Mouse (Mus musculus) mouse embryonic stem cell (cell line): ENCODE data around the gene Ifi47.
"Not testable (repeated sequence)": the region's sequence is repeated elsewhere in the genome, so short reads cannot be mapped to it uniquely, and the experiment has no call there.

Experiments used
- in situ Hi-C, 2 experiments: fragments of 300-500 bp; cut with MboI; formaldehyde crosslinking; loops; 1 replicate in 1 of 2; 3 replicates in 1 of 2; pipeline ENCODE4 v1.14.3; 2019 to 2020; ENCODE audit warnings: low sequenced_read_pairs in 2 of 2, low pct_unique_long_range_greater_than_20kb in 1 of 2, mixed read lengths in 1 of 2; ENCODE audit not compliant: unreplicated experiment in 1 of 2

Ifi47 gene

GRCm38 (mm10) chr11:49076001-49076757 is at the start of gene Ifi47:
Ifi47 (plus strand) TSS chr11:49076587.
- in situ Hi-C loops, result loop anchor here in 1 of 2 experiments (25.0 kb wide), 1 partner anchor 189 kb away; no protein-coding TSS in a partner anchor

GRCm38 (mm10) chr11:49050064-49050463 is 26.3 kb upstream of the Ifi47 start:
- in situ Hi-C loops, result not testable (repeated sequence)

- in situ Hi-C loops, result not testable (repeated sequence)
These were observed 25.1 kb upstream of the Ifi47 start, which contains the start of gene 9930111J21Rik2 for GRCm38 (mm10) chr11:49051093-49051891. 9930111J21Rik2 (minus strand) TSS chr11:49051242.

- in situ Hi-C loops, result not testable (repeated sequence)
These were observed 24.5 kb upstream of the Ifi47 start for GRCm38 (mm10) chr11:49051894-49052293.

- in situ Hi-C loops, result not testable (repeated sequence)
These were observed 16.3 kb upstream of the Ifi47 start for GRCm38 (mm10) chr11:49060061-49060460.

- in situ Hi-C loops, result not testable (repeated sequence)
These were observed 14.5 kb upstream of the Ifi47 start for GRCm38 (mm10) chr11:49061865-49062264.

GRCm38 (mm10) chr11:49063713-49064469 is 12.5 kb upstream of the Ifi47 start, which contains the start of gene Tgtp2:
Tgtp2 (minus strand) TSS chr11:49064206.
- in situ Hi-C loops, result not testable (repeated sequence)

GRCm38 (mm10) chr11:49068358-49068757 is 8.0 kb upstream of the Ifi47 start:
- in situ Hi-C loops, result no loop called here

GRCm38 (mm10) chr11:49077012-49077411 is 625 bp downstream of the Ifi47 start:
- in situ Hi-C loops, result loop anchor here in 1 of 2 experiments (25.0 kb wide), 1 partner anchor 190 kb away; no protein-coding TSS in a partner anchor

GRCm38 (mm10) chr11:49078719-49079118 is 2.3 kb downstream of the Ifi47 start:
- in situ Hi-C loops, result loop anchor here in 1 of 2 experiments (25.0 kb wide), 1 partner anchor 191 kb away; no protein-coding TSS in a partner anchor

- in situ Hi-C loops, result loop anchor here in 1 of 2 experiments (25.0 kb wide), 1 partner anchor 193 kb away; no protein-coding TSS in a partner anchor
These were observed 4.2 kb downstream of the Ifi47 start for GRCm38 (mm10) chr11:49080636-49081035.

- in situ Hi-C loops, result loop anchor here in 1 of 2 experiments (25.0 kb wide), 1 partner anchor 194 kb away; no protein-coding TSS in a partner anchor
These were observed 5.0 kb downstream of the Ifi47 start for GRCm38 (mm10) chr11:49081356-49081755.

- in situ Hi-C loops, result loop anchor here in 1 of 2 experiments (25.0 kb wide), 1 partner anchor 195 kb away; no protein-coding TSS in a partner anchor
These were observed 5.5 kb downstream of the Ifi47 start for GRCm38 (mm10) chr11:49081886-49082285.

GRCm38 (mm10) chr11:49083146-49083545 is 6.8 kb downstream of the Ifi47 start:
- in situ Hi-C loops, result loop anchor here in 1 of 2 experiments (25.0 kb wide), 1 partner anchor 196 kb away; no protein-coding TSS in a partner anchor

- in situ Hi-C loops, result loop anchor here in 1 of 2 experiments (25.0 kb wide), 1 partner anchor 197 kb away; no protein-coding TSS in a partner anchor
These were observed 7.4 kb downstream of the Ifi47 start for GRCm38 (mm10) chr11:49083808-49084207.

- in situ Hi-C loops, result loop anchor here in 1 of 2 experiments (25.0 kb wide), 1 partner anchor 197 kb away; no protein-coding TSS in a partner anchor
These were observed 8.0 kb downstream of the Ifi47 start for GRCm38 (mm10) chr11:49084385-49084784.

- in situ Hi-C loops, result loop anchor here in 1 of 2 experiments (25.0 kb wide), 1 partner anchor 198 kb away; no protein-coding TSS in a partner anchor
These were observed 8.5 kb downstream of the Ifi47 start for GRCm38 (mm10) chr11:49084875-49085274.
